Mouse (Mus musculus): ENCODE measurements around the gene Vps13d. TPM values are rescaled to one million over a fixed set of nuclear protein-coding genes. Genes with fewer than 3 reads are reported as not detected.

Vps13d gene
- polyA plus RNA-seq, 1 experiment, result 15.6 TPM

- H3K9me3 ChIP-seq (replicated peaks; ENCODE audit: control insufficient read depth, insufficient read depth, low read length, poor library complexity, severe bottlenecking), result no peaks in the 10 kb centered on the region
- H3K9ac ChIP-seq (ENCODE audit: low read depth, poor library complexity, severe bottlenecking), result no peak overlapping the region
- no peaks in the 10 kb centered on the region for H3K27me3 ChIP-seq (ENCODE audit: control insufficient read depth, insufficient read depth, low read length, poor library complexity, severe bottlenecking)
- H3K4me3 ChIP-seq (ENCODE audit: low read depth, low read length), result 0 out of 2 replicates have a peak overlapping the region, but pooled peaks have one; percentile 24
- peak overlapping the region; percentile 97 for H3K27ac ChIP-seq (ENCODE audit: insufficient read depth, low read length)
- peaks cover 5% of the 10 kb centered on the region for H3K4me1 ChIP-seq (ENCODE audit: control insufficient read depth, insufficient read depth, low read length)
- H3K36me3 ChIP-seq (ENCODE audit: control insufficient read depth, insufficient read depth, low read length, poor library complexity, severe bottlenecking), result no peaks in the 10 kb centered on the region
- TF ChIP-seq EP300 (IDR thresholded peaks at IDR 0.05; ENCODE audit: insufficient read depth, low read depth, low read length) (peak; percentile 67; the same call in 1 of the 2 replicates), CTCF (IDR thresholded peaks at IDR 0.05; ENCODE audit: low read depth, low read length) (no peak)
Measured at GRCm38 (mm10) chr4:145209076-145209689, 14.4 kb upstream of the Vps13d start.

- H3K9ac ChIP-seq (ENCODE audit: low read depth, poor library complexity, severe bottlenecking), result no peak overlapping the region
- no peaks in the 10 kb centered on the region for H3K27me3 ChIP-seq (ENCODE audit: control insufficient read depth, insufficient read depth, low read length, poor library complexity, severe bottlenecking)
- TF ChIP-seq POLR2A (IDR thresholded peaks at IDR 0.05; ENCODE audit: insufficient read depth, low read length) (no peak), EP300 (IDR thresholded peaks at IDR 0.05; ENCODE audit: insufficient read depth, low read depth, low read length) (peak; percentile 96)
- no peaks in the 10 kb centered on the region for H3K36me3 ChIP-seq (ENCODE audit: control insufficient read depth, insufficient read depth, low read length, poor library complexity, severe bottlenecking)
- no peak overlapping the region for H3K4me3 ChIP-seq (ENCODE audit: low read depth, low read length)
- no peaks in the 10 kb centered on the region for H3K9me3 ChIP-seq (replicated peaks; ENCODE audit: control insufficient read depth, insufficient read depth, low read length, poor library complexity, severe bottlenecking)
- H3K4me1 ChIP-seq (ENCODE audit: control insufficient read depth, insufficient read depth, low read length), result peaks cover 5% of the 10 kb centered on the region
- peak overlapping the region; percentile 97 for H3K27ac ChIP-seq (ENCODE audit: insufficient read depth, low read length)
Measured at GRCm38 (mm10) chr4:145207718-145208371, 13.0 kb upstream of the Vps13d start.

- H3K4me1 ChIP-seq (ENCODE audit: control insufficient read depth, insufficient read depth, low read length), result peaks cover 8% of the 10 kb centered on the region
- no peak overlapping the region for H3K9ac ChIP-seq (ENCODE audit: low read depth, poor library complexity, severe bottlenecking)
- H3K4me3 ChIP-seq (ENCODE audit: low read depth, low read length), result no peak overlapping the region
- no peaks in the 10 kb centered on the region for H3K36me3 ChIP-seq (ENCODE audit: control insufficient read depth, insufficient read depth, low read length, poor library complexity, severe bottlenecking)
- no peaks in the 10 kb centered on the region for H3K9me3 ChIP-seq (replicated peaks; ENCODE audit: control insufficient read depth, insufficient read depth, low read length, poor library complexity, severe bottlenecking)
- no peak for TF ChIP-seq EP300 (IDR thresholded peaks at IDR 0.05; ENCODE audit: insufficient read depth, low read depth, low read length)
- no peak for TF ChIP-seq POLR2A (IDR thresholded peaks at IDR 0.05; ENCODE audit: insufficient read depth, low read length)
- no peak for TF ChIP-seq CTCF (IDR thresholded peaks at IDR 0.05; ENCODE audit: low read depth, low read length)
- no peak overlapping the region for H3K27ac ChIP-seq (ENCODE audit: insufficient read depth, low read length)
- H3K27me3 ChIP-seq (ENCODE audit: control insufficient read depth, insufficient read depth, low read length, poor library complexity, severe bottlenecking), result no peaks in the 10 kb centered on the region
Measured at GRCm38 (mm10) chr4:145204779-145205178, 10.0 kb upstream of the Vps13d start.

GRCm38 (mm10) chr4:145203305-145203704 is 8.5 kb upstream of the Vps13d start:
- Histone ChIP-seq H3K4me3 (ENCODE audit: low read depth, low read length) (no peak overlapping the region), H3K27me3 (ENCODE audit: control insufficient read depth, insufficient read depth, low read length, poor library complexity, severe bottlenecking) (no peaks in the 10 kb centered on the region), H3K4me1 (ENCODE audit: control insufficient read depth, insufficient read depth, low read length) (peaks cover 4% of the 10 kb centered on the region), H3K36me3 (ENCODE audit: control insufficient read depth, insufficient read depth, low read length, poor library complexity, severe bottlenecking) (no peaks in the 10 kb centered on the region), H3K9me3 (replicated peaks; ENCODE audit: control insufficient read depth, insufficient read depth, low read length, poor library complexity, severe bottlenecking) (no peaks in the 10 kb centered on the region), H3K27ac (ENCODE audit: insufficient read depth, low read length) (no peak overlapping the region), H3K9ac (ENCODE audit: low read depth, poor library complexity, severe bottlenecking) (no peak overlapping the region)
- TF ChIP-seq EP300 (IDR thresholded peaks at IDR 0.05; ENCODE audit: insufficient read depth, low read depth, low read length), result no peak
- TF ChIP-seq CTCF (IDR thresholded peaks at IDR 0.05; ENCODE audit: low read depth, low read length), result no peak
- no peak for TF ChIP-seq POLR2A (IDR thresholded peaks at IDR 0.05; ENCODE audit: insufficient read depth, low read length)

GRCm38 (mm10) chr4:145201424-145201823 is 6.6 kb upstream of the Vps13d start:
- H3K36me3 ChIP-seq (ENCODE audit: control insufficient read depth, insufficient read depth, low read length, poor library complexity, severe bottlenecking), result no peaks in the 10 kb centered on the region
- H3K27ac ChIP-seq (ENCODE audit: insufficient read depth, low read length), result peak overlapping the region; percentile 38; the same call in 1 of the 2 replicates
- H3K9ac ChIP-seq (ENCODE audit: low read depth, poor library complexity, severe bottlenecking), result no peak overlapping the region
- no peaks in the 10 kb centered on the region for H3K27me3 ChIP-seq (ENCODE audit: control insufficient read depth, insufficient read depth, low read length, poor library complexity, severe bottlenecking)
- no peaks in the 10 kb centered on the region for H3K9me3 ChIP-seq (replicated peaks; ENCODE audit: control insufficient read depth, insufficient read depth, low read length, poor library complexity, severe bottlenecking)
- H3K4me3 ChIP-seq (ENCODE audit: low read depth, low read length), result no peak overlapping the region
- peaks cover 6% of the 10 kb centered on the region for H3K4me1 ChIP-seq (ENCODE audit: control insufficient read depth, insufficient read depth, low read length)
- TF ChIP-seq POLR2A (IDR thresholded peaks at IDR 0.05; ENCODE audit: insufficient read depth, low read length), result no peak
- TF ChIP-seq CTCF (IDR thresholded peaks at IDR 0.05; ENCODE audit: low read depth, low read length), result no peak
- TF ChIP-seq EP300 (IDR thresholded peaks at IDR 0.05; ENCODE audit: insufficient read depth, low read depth, low read length), result no peak
